Mouse (Mus musculus) testis, adult 10 weeks (tissue): ENCODE results near the gene Defb20. TPM values are rescaled to one million over a fixed set of nuclear protein-coding genes. Genes with fewer than 3 reads are reported as not detected.

Source experiments
- polyA plus RNA-seq: library from polyadenylated mRNA; stranded (reverse); fragments of 350-450 nt; fragmentation: Illumina TruSeq; extraction: RNeasy Lipid Tissue Mini Kit (QIAGEN cat#74804); gene quantifications from one replicate; pipeline ENCODE4 v1.2.3, GENCODE M21; 2014; ENCODE audit warnings: low read depth, low replicate concordance

Gene Defb20
- not detected for polyA plus RNA-seq

GRCm38 (mm10) chr2:152476763-152477162 lies at the start of gene Defb20:
Gene Defb20, plus strand, starts transcription at chr2:152477063.

DNA sequence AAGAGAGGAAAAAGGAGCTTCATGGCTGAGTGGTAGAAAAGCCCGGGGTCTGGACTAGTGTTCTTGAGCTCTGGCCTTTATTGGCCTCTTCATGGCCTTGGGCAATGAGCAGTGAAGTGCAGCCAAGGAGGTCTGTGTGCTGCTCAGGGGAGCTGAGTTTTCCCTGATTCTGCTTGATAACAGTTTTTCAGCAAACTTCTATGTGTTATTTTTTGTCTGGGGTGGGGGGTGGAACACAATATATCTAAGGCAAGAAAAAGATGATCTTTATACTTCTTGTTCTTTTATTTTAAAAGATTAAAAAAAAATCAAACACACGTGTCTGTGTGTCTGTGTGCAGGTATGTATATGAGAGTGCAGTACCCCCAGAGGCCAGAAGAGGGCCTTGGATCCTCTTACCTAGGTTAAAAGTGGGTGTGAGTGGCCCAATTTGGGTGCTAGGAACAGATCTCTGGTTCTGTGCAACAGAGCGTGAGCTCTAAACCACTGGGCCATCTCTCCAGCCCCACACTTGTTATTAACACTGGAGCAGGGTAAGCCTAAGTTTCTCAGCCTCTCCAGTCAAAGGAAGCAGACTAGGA lies 12.2 kb upstream of the Defb20 start, which contains the start of gene Defb23:
Gene Defb23, minus strand, starts transcription at position 51 of the 581 bp plus-strand sequence.

GRCm38 (mm10) chr2:152490038-152490437 lies 13.2 kb downstream of the Defb20 start, which contains the start of gene Defb22:
Gene Defb22, minus strand, starts transcription at chr2:152490138.

DNA sequence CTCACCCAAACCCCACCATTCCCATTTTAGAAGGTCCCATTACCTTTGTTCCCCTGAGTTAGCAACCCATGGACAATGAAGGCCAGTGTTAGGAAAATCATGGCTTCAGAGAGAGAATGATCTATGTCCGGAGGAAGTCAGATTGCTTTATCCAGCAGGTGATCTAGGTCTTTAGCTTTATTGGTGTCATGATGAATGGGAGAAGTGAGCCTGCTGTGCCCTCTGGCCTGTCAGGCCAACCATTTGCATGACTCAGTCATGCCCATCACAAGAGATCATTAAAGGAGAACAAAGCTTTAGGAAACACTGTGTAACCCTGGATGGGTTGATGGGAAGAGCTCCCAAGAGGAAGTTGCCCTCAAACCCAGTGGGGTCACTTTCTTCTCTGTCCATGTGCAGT lies 34.7 kb downstream of the Defb20 start, which contains the start of gene Defb26:
Gene Defb26, minus strand, starts transcription at position 101 of the 400 bp plus-strand sequence.

GRCm38 (mm10) chr2:152517981-152518380 lies 41.1 kb downstream of the Defb20 start, which contains the start of gene Defb28:
Gene Defb28, plus strand, starts transcription at chr2:152518255.

Other genes with a start within 250 kb of the Defb20 start
- gene Tbc1d20, start 183.2 kb upstream of the Defb20 start, polyA plus RNA-seq, result 43.6 TPM
- 0.56 TPM for gene Rbck1, start 144.4 kb upstream of the Defb20 start, polyA plus RNA-seq
- not detected for gene Trib3, start 133.0 kb upstream of the Defb20 start, polyA plus RNA-seq
- gene Nrsn2, start 100.4 kb upstream of the Defb20 start, polyA plus RNA-seq, result not detected
- gene Sox12, start 79.0 kb upstream of the Defb20 start, polyA plus RNA-seq, result 0.66 TPM
- gene Zcchc3, start 62.0 kb upstream of the Defb20 start, polyA plus RNA-seq, result 2.5 TPM
- 73.2 TPM for gene 6820408C15Rik, start 61.5 kb upstream of the Defb20 start, polyA plus RNA-seq
- gene Defb23, start 12.4 kb upstream of the Defb20 start, polyA plus RNA-seq, result not detected
- 1.5 TPM for gene Defb22, start 13.1 kb downstream of the Defb20 start, polyA plus RNA-seq
- gene Defb26, start 34.6 kb downstream of the Defb20 start, polyA plus RNA-seq, result not detected
- 3.7 TPM for gene Defb28, start 41.2 kb downstream of the Defb20 start, polyA plus RNA-seq
- not detected for gene Defb29, start 63.0 kb downstream of the Defb20 start, polyA plus RNA-seq
- not detected for gene Gm17416, start 92.3 kb downstream of the Defb20 start, polyA plus RNA-seq
- 9.7 TPM for gene Defb21, start 95.7 kb downstream of the Defb20 start, polyA plus RNA-seq
- 297 TPM for gene Defb19, start 103.2 kb downstream of the Defb20 start, polyA plus RNA-seq
- 22.0 TPM for gene Defb45, start 122.3 kb downstream of the Defb20 start, polyA plus RNA-seq
- 3.6 TPM for gene Defb36, start 127.3 kb downstream of the Defb20 start, polyA plus RNA-seq
- gene Defb25, start 146.0 kb downstream of the Defb20 start, polyA plus RNA-seq, result not detected
- gene Rem1, start 149.9 kb downstream of the Defb20 start, polyA plus RNA-seq, result 0.24 TPM
- 21.1 TPM for gene H13, start 192.4 kb downstream of the Defb20 start, polyA plus RNA-seq
- gene Mcts2, start 210.0 kb downstream of the Defb20 start, polyA plus RNA-seq, result 91.3 TPM